Mouse (Mus musculus): ENCODE measurements around the gene Tas2r114. TPM values are rescaled to one million over a fixed set of nuclear protein-coding genes. Genes with fewer than 3 reads are reported as not detected.

The Tas2r114 gene
- not detected for total RNA-seq (2023)

GRCm38 (mm10) chr6:131689963-131690362, at the start of gene Tas2r114:
Gene Tas2r114, minus strand, starts transcription at chr6:131690063.

GRCm38 (mm10) chr6:131687395-131687794, 2.5 kb downstream of the Tas2r114 start, which contains the start of gene Tas2r105:
Gene Tas2r105, minus strand, starts transcription at chr6:131687495.

GRCm38 (mm10) chr6:131685644-131686043, 4.2 kb downstream of the Tas2r114 start, which contains the start of gene Tas2r104:
Gene Tas2r104, minus strand, starts transcription at chr6:131685744.

GRCm38 (mm10) chr6:131678786-131679185, 11.1 kb downstream of the Tas2r114 start, which contains the start of gene Tas2r106:
Gene Tas2r106, minus strand, starts transcription at chr6:131678886.

GRCm38 (mm10) chr6:131660049-131660448, 29.8 kb downstream of the Tas2r114 start, which contains the start of gene Tas2r107:
Gene Tas2r107, minus strand, starts transcription at chr6:131660149.

Other genes starting within 250 kb of the Tas2r114 start
- not detected for gene 5430401F13Rik, start 203.7 kb downstream of the Tas2r114 start, total RNA-seq (2023)
- gene Gm6619, start 203.7 kb downstream of the Tas2r114 start, total RNA-seq (2023) = not detected
- not detected for gene Tas2r130, start 59.2 kb downstream of the Tas2r114 start, total RNA-seq (2023)
- gene Tas2r107, start 29.9 kb downstream of the Tas2r114 start, total RNA-seq (2023) = not detected
- gene Tas2r106, start 11.2 kb downstream of the Tas2r114 start, total RNA-seq (2023) = not detected
- not detected for gene Tas2r104, start 4.3 kb downstream of the Tas2r114 start, total RNA-seq (2023)
- not detected for gene Tas2r105, start 2.6 kb downstream of the Tas2r114 start, total RNA-seq (2023)

Data from neutrophil, adult 59 days (primary cell).